Mouse (Mus musculus) forebrain, embryonic 13.5 days (tissue): Measurements from ENCODE around the gene Olfr120. TPM values are rescaled to one million over a fixed set of nuclear protein-coding genes. Genes with fewer than 3 reads are reported as not detected.
"Not testable (repeated sequence)": the region's sequence is repeated elsewhere in the genome, so short reads cannot be mapped to it uniquely, and the experiment has no call there.

Source experiments
- ATAC-seq: fragments of 200-750 bp; cut with Nextera tagmentation; 2 replicates; pipeline ENCODE4 v1.8.0; 2017
- H3K27ac ChIP-seq: fragments of 300-500 bp; sonication (generic); 2 replicates; pipeline ENCODE4 v1.5.1; 2015; ENCODE audit warnings: inconsistent platforms, mild to moderate bottlenecking, moderate library complexity
- H3K27me3 ChIP-seq: fragments of 300-500 bp; sonication (generic); 2 replicates; pipeline ENCODE4 v1.6.1; 2015; ENCODE audit warnings: mild to moderate bottlenecking, inconsistent platforms
- H3K36me3 ChIP-seq: fragments of 300-500 bp; sonication (generic); 2 replicates; pipeline ENCODE4 v1.6.1; 2015; ENCODE audit warnings: mild to moderate bottlenecking, inconsistent platforms; ENCODE audit not compliant: poor library complexity, severe bottlenecking
- H3K4me1 ChIP-seq: fragments of 300-500 bp; sonication (generic); 2 replicates; pipeline ENCODE4 v1.6.1; 2015; ENCODE audit warnings: inconsistent platforms
- H3K4me2 ChIP-seq: fragments of 300-500 bp; sonication (generic); 2 replicates; pipeline ENCODE4 v1.6.1; 2015; ENCODE audit warnings: inconsistent platforms, mild to moderate bottlenecking, moderate library complexity
- H3K4me3 ChIP-seq: fragments of 300-500 bp; sonication (generic); 2 replicates; pipeline ENCODE4 v1.5.1; 2015; ENCODE audit warnings: mild to moderate bottlenecking, inconsistent platforms
- H3K9ac ChIP-seq: fragments of 300-500 bp; sonication (generic); 2 replicates; pipeline ENCODE4 v1.6.1; 2015; ENCODE audit warnings: mild to moderate bottlenecking, inconsistent platforms
- H3K9me3 ChIP-seq: fragments of 300-500 bp; sonication (generic); replicated peaks from 2 replicates; pipeline ENCODE4 v1.6.1; 2016; ENCODE audit warnings: inconsistent platforms
- WGBS: fragments of 180-500 bp; shearing (Covaris S2); methylation state at CpG from one replicate; pipeline ENCODE4 v1.1.7; 2015; 5-methylcytosine and 5-hydroxymethylcytosine counted together
- polyA plus RNA-seq: library from polyadenylated mRNA; unstranded; fragments of >200 nt; fragmentation: Nextera tagmentation; extraction: Ambion mirVana; gene quantifications from 2 replicates; pipeline ENCODE4 v1.2.1, GENCODE M21; 2015

Gene Olfr120
- not detected in 2 replicates for polyA plus RNA-seq

DNA sequence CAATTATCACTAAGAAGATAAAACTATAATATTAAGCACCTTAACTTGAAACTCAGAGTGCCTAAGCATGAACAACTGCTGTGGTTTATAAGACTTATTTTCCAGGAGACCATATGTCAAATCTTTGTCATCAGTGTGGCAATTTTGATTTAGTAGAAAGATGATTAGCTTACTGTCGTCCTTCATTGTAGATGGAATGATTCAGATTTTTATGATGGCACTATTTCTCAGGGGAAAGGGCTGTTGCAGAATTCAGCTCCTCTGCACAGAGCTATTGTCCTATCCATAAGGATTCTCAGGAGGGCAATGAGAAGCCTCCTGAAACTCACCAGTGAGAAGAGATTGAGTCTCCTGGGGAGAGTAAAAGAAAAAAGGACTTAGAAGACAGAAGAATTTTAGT is at the start of gene Olfr120:
TSS of gene Olfr120 (plus strand) at position 301 of the 400 bp plus-strand sequence.
- Histone ChIP-seq H3K27ac (no peak within 1 kb of the TSS), H3K27me3 (no peaks in the 10 kb centered on the region), H3K4me1 (no peaks in the 10 kb centered on the region), H3K36me3 (no peaks in the 10 kb centered on the region), H3K9ac (no peak within 1 kb of the TSS), H3K4me3 (no peak within 1 kb of the TSS), H3K9me3 (no peaks in the 10 kb centered on the region), H3K4me2 (no peak within 1 kb of the TSS)
- ATAC-seq = no peak
- WGBS = 67% methylated on average over 1 of the region's 1 CpGs

DNA sequence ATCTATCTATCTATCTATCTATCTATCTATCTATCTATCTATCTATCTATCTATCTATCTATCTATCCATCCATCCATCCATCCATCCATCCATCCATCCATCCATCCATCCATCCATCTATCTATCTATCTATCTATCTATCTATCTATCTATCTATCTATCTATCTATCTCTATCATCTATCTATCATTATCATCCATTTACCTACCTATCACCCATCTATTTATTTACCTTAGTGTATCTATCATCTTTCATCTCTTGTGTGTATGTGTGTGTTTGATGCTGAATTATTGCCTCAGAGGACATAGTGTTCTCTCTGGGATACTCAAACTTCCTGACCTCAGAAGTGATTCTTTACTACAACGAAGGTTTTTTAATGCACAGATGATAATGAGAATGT is 25.3 kb upstream of the Olfr120 start, which contains the start of gene Olfr119:
TSS of gene Olfr119 (plus strand) at position 301 of the 400 bp plus-strand sequence.
- not testable (repeated sequence) for H3K4me3 ChIP-seq, ATAC-seq, H3K27ac ChIP-seq, H3K4me2 ChIP-seq, H3K36me3 ChIP-seq, H3K27me3 ChIP-seq, H3K9ac ChIP-seq, H3K4me1 ChIP-seq, H3K9me3 ChIP-seq
- WGBS = 76% methylated on average over 1 of the region's 1 CpGs

DNA sequence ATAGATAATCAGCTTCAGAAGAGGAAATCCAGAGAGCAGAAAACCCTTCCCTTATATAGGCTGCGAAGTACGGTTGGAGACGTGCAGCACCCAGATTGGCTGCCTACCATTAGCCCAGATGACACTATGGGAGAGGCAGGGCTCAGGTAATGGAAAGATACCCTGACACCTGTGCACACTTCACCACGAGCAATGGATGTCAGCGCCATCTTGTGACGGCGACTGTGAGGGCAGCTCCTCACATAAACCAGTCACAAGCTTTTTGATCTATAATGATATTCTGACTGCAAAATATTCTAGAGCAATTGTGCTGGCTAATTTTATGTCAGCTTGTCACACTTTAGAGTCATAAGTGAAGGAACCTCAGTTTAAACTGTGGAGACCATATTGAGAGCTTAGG is 16.5 kb downstream of the Olfr120 start:
- Histone ChIP-seq H3K4me2 (no peak overlapping the region), H3K27me3 (no peaks in the 10 kb centered on the region), H3K36me3 (no peaks in the 10 kb centered on the region), H3K27ac (no peak overlapping the region), H3K9ac (no peak overlapping the region), H3K9me3 (no peaks in the 10 kb centered on the region; the same call in 1 of the 2 replicates), H3K4me1 (no peaks in the 10 kb centered on the region), H3K4me3 (no peak overlapping the region)
- WGBS = 58% methylated on average over 7 of the region's 7 CpGs
- no peak for ATAC-seq

DNA sequence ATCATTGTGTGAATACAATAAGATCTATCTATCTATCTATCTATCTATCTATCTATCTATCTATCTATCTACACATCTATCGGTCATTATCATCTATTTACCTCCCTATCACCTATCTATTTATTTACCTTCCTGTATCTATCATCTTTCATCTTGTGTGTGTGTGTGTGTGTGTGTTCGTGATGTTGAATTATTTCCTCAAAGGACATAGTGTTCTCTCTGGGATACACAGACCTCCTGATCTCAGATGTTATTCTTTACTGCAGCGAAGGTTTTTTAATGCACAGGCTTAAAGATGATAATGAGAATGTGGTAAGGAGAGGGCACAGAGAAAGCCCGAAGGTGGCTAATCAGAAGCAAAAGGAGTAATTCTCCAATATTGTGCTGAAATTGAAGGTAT is 46.7 kb downstream of the Olfr120 start, which contains the start of gene Olfr122:
TSS of gene Olfr122 (plus strand) at position 301 of the 400 bp plus-strand sequence.
- no peak within 1 kb of the TSS for H3K4me2 ChIP-seq
- no peaks in the 10 kb centered on the region for H3K27me3 ChIP-seq
- WGBS = 86% methylated on average over 4 of the region's 4 CpGs
- H3K4me3 ChIP-seq = no peak within 1 kb of the TSS
- H3K9ac ChIP-seq = no peak within 1 kb of the TSS
- H3K27ac ChIP-seq = no peak within 1 kb of the TSS
- no peak for ATAC-seq
- H3K4me1 ChIP-seq = no peaks in the 10 kb centered on the region
- H3K36me3 ChIP-seq = no peaks in the 10 kb centered on the region
- no peaks in the 10 kb centered on the region for H3K9me3 ChIP-seq

Other genes with a start within 250 kb of the Olfr120 start
- gene H2-M2, start 238.3 kb upstream of the Olfr120 start, polyA plus RNA-seq = not detected in 2 replicates
- gene Olfr110, start 229.3 kb upstream of the Olfr120 start, polyA plus RNA-seq = not detected in 2 replicates
- gene Olfr111, start 213.8 kb upstream of the Olfr120 start, polyA plus RNA-seq = not detected in 2 replicates
- not detected in 2 replicates for gene Olfr112, start 152.4 kb upstream of the Olfr120 start, polyA plus RNA-seq
- not detected in 2 replicates for gene Olfr113, start 144.1 kb upstream of the Olfr120 start, polyA plus RNA-seq
- gene Olfr114, start 129.1 kb upstream of the Olfr120 start, polyA plus RNA-seq = not detected in 2 replicates
- gene Olfr115, start 94.7 kb upstream of the Olfr120 start, polyA plus RNA-seq = not detected in 2 replicates
- not detected in 2 replicates for gene Olfr116, start 94.6 kb upstream of the Olfr120 start, polyA plus RNA-seq
- not detected in 2 replicates for gene Olfr117, start 58.0 kb upstream of the Olfr120 start, polyA plus RNA-seq
- gene Olfr118, start 54.8 kb upstream of the Olfr120 start, polyA plus RNA-seq = not detected in 2 replicates
- not detected in 2 replicates for gene Olfr119, start 25.2 kb upstream of the Olfr120 start, polyA plus RNA-seq
- not detected in 2 replicates for gene Olfr121, start 27.0 kb downstream of the Olfr120 start, polyA plus RNA-seq
- gene Olfr122, start 46.8 kb downstream of the Olfr120 start, polyA plus RNA-seq = not detected in 2 replicates
- gene Olfr123, start 71.7 kb downstream of the Olfr120 start, polyA plus RNA-seq = not detected in 2 replicates
- not detected in 2 replicates for gene Olfr124, start 78.1 kb downstream of the Olfr120 start, polyA plus RNA-seq
- gene Olfr125, start 111.1 kb downstream of the Olfr120 start, polyA plus RNA-seq = not detected in 2 replicates
- not detected in 2 replicates for gene Olfr126, start 125.7 kb downstream of the Olfr120 start, polyA plus RNA-seq
- not detected in 2 replicates for gene Olfr127, start 178.6 kb downstream of the Olfr120 start, polyA plus RNA-seq
- not detected in 2 replicates for gene Olfr128, start 198.7 kb downstream of the Olfr120 start, polyA plus RNA-seq
- gene Olfr761, start 231.3 kb downstream of the Olfr120 start, polyA plus RNA-seq = not detected in 2 replicates